Mouse (Mus musculus): Measurements from ENCODE around the gene Gm21964. TPM values are rescaled to one million over a fixed set of nuclear protein-coding genes. Genes with fewer than 3 reads are reported as not detected.

Gm21964 gene
- total RNA-seq, 2 experiments from 2014 or later: not detected

DNA sequence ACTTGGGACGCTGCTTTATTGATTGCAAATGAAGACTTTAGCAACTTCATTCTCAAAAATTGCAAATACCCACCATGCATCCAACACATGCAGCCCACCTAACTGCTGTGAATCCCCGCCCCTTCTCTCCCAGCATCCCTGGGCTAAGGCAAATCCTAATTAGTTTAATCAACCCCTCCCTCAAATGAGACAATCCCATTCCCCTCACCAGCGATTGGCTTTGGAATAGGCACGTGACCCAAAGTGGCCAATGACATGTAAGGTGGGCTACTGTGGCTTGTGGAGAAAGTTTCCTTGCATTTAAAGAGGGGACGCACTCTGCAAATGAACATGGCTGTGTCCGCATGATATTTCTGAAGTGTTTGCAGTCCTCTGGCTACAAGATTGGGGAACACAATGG, 51.9 kb downstream of the Gm21964 start:
- DNase-seq (ENCODE audit: low spot score in 2 of 2): no peak

Other genes with a start within 250 kb of the Gm21964 start
- gene Phlpp2, start 232.7 kb upstream of the Gm21964 start, total RNA-seq (2021): 1 to 10 TPM; 7.1 to 8.0 TPM
- gene Marveld3, start 139.0 kb upstream of the Gm21964 start, total RNA-seq (2021): under 1 TPM; 0.19 to 0.23 TPM
- gene Tat, start 110.8 kb upstream of the Gm21964 start, total RNA-seq (2021): 1 to 10 TPM in 1 of 2 experiments, under 1 TPM in 1; 0.13 to 1.3 TPM
- gene Chst4, start 61.5 kb upstream of the Gm21964 start, total RNA-seq (2021): 1 to 10 TPM; 1.5 to 2.4 TPM
- gene Zfp612, start 21.5 kb upstream of the Gm21964 start, total RNA-seq (2021): 10 to 100 TPM in 1 of 2 experiments, 1 to 10 TPM in 1; 7.7 to 10.1 TPM
- gene Gm17720, start 1.5 kb downstream of the Gm21964 start, total RNA-seq (2021): not detected
- gene Calb2, start 67.0 kb downstream of the Gm21964 start, total RNA-seq (2021): 1 to 10 TPM in 1 of 2 experiments, under 1 TPM in 1; 0.36 to 1.2 TPM
- gene Cmtr2, start 114.5 kb downstream of the Gm21964 start, total RNA-seq (2021): 1 to 10 TPM; 7.3 to 8.0 TPM
- under 1 TPM; 0.03 to 0.17 TPM for gene Hydin, start 165.8 kb downstream of the Gm21964 start, total RNA-seq (2021)

Data from adrenal gland, adult 18-20 months (tissue).